Mouse (Mus musculus): ENCODE results near the gene Fam221b.

GRCm38 (mm10) chr4:43630671-43631045, 38.3 kb downstream of the Fam221b start:
- TF ChIP-seq CTCF (conservative IDR thresholded peaks at IDR 0.05; ENCODE audit: insufficient read depth, insufficient read length, low read depth, low read length), result no peak
- TF ChIP-seq POLR2A (IDR thresholded peaks at IDR 0.05; ENCODE audit: low read depth, low read length), result no peak
